ENCODE assay signal across 10 mouse cellular contexts in genomic region chr11:60306834-60307233, GRCm38 (mm10). TPM values are rescaled to one million over a fixed set of nuclear protein-coding genes. Genes with fewer than 3 reads are reported as not detected.
DNase-seq lines count a peak whose midpoint lies in the region; ATAC-seq lines count a peak whose summit lies in the region.
"Had no signal": no experiment of that assay in that cellular context is flagged by ENCODE, and none has a peak within 500 bp of the region (broad histone marks: within the 10 kb centered on the region; RNA-seq: fewer than 3 reads in every experiment).

No protein-coding gene starts in this region.

- no peak overlapping the region for H3K4me2 ChIP-seq in heart, embryonic 11.5 days
- H3K4me2 ChIP-seq: embryonic facial prominence, embryonic 13.5 days; liver, embryonic 15.5 days had no signal

- no peak for ATAC-seq in heart, embryonic 11.5 days (replicated peaks; ENCODE audit: insufficient number of reproducible peaks, low FRiP score, low TSS enrichment)
- peak; percentile 37 for ATAC-seq in inflammation-experienced regulatory T-cells, adult 6 months
- peak; percentile 69; the same call in 1 of the 2 replicates for ATAC-seq in megakaryocyte-erythroid progenitor cell, adult 5-6 weeks (replicated peaks; ENCODE audit: low FRiP score, low TSS enrichment, poor library complexity, severe bottlenecking)

- 53% methylated on average over 4 of the region's 4 CpGs for WGBS in heart, embryonic 11.5 days (ENCODE audit: insufficient replicate concordance)

- H3K36me3 ChIP-seq in heart, embryonic 11.5 days (ENCODE audit: control insufficient read depth, insufficient read depth, low read length), result no peaks in the 10 kb centered on the region
- H3K36me3 ChIP-seq: embryonic facial prominence, embryonic 13.5 days; liver, embryonic 15.5 days had no signal

- no peak overlapping the region for H3K9ac ChIP-seq in heart, embryonic 11.5 days (ENCODE audit: low read depth, low read length)
- H3K9ac ChIP-seq: embryonic facial prominence, embryonic 13.5 days; liver, embryonic 15.5 days had no signal

- H3K9me3 ChIP-seq in heart, embryonic 11.5 days (replicated peaks; ENCODE audit: control insufficient read depth, low read length), result no peaks in the 10 kb centered on the region; the same call in 1 of the 2 replicates
- H3K9me3 ChIP-seq: embryonic facial prominence, embryonic 13.5 days; liver, embryonic 15.5 days had no signal

- H3K4me1 ChIP-seq in heart, embryonic 11.5 days (ENCODE audit: control insufficient read depth, insufficient read depth, low read length), result peaks cover 34% of the 10 kb centered on the region

- H3K27ac ChIP-seq in heart, embryonic 11.5 days (ENCODE audit: low read depth, low read length), result no peak overlapping the region
- H3K27ac ChIP-seq: embryonic facial prominence, embryonic 13.5 days; liver, embryonic 15.5 days had no signal

- DNase-seq in heart, postnatal 36 days, result peak; percentile 34 to 63
- DNase-seq in CD4-positive helper T cell, adult 2 months (ENCODE audit: low read depth, low spot score), result peak; percentile 45
- peak; percentile 33 for DNase-seq in WW6 (ENCODE audit: low read depth, low spot score)
- peak; percentile 85 for DNase-seq in thymus, postnatal 4 days
- DNase-seq in ovary, adult 18-20 months (ENCODE audit: low spot score), result no peak

- intact Hi-C loops in heart, postnatal 36 days (cut with DNase I), result loop anchor here (5.0 kb wide), 2 partner anchors 35 to 105 kb away; no protein-coding TSS in a partner anchor

- H3K4me3 ChIP-seq in heart, embryonic 11.5 days (ENCODE audit: low read depth, low read length), result no peak overlapping the region
- H3K4me3 ChIP-seq: embryonic facial prominence, embryonic 13.5 days; liver, embryonic 15.5 days had no signal

- H3K27me3 ChIP-seq in heart, embryonic 11.5 days (ENCODE audit: control insufficient read depth, insufficient read depth, low read length), result no peaks in the 10 kb centered on the region
- H3K27me3 ChIP-seq: embryonic facial prominence, embryonic 13.5 days; liver, embryonic 15.5 days had no signal

RNA-seq across cellular contexts. Expression of gene Tom1l2, which starts 45.9 kb away (rescaled TPM):
- total RNA-seq in heart, postnatal 36 days (2021), result 100 to 1,000 TPM; 101 to 113 TPM
- polyA plus RNA-seq in heart, embryonic 11.5 days (2014; fragmentation: Nextera tagmentation; extraction: Ambion mirVana), result 14.7 and 16.0 TPM in 2 replicates
- polyA plus RNA-seq in inflammation-experienced regulatory T-cells, adult 6 months (2017; shearing (Covaris generic)), result 10 to 100 TPM in 2 of 3 experiments, 1 to 10 TPM in 1; 8.9 to 34.5 (median 24.4) TPM
- total RNA-seq in megakaryocyte-erythroid progenitor cell, adult 5-6 weeks (2014; fragmentation: Nextera tagmentation), result 15.9 and 19.0 TPM in 2 replicates
- 3.9 and 5.3 TPM in 2 replicates for total RNA-seq in megakaryocyte-erythroid progenitor cell, adult 5-6 weeks (2017)

RNA-seq across cellular contexts. Expression of gene Drc3, which starts 46.3 kb away (rescaled TPM):
- 1 to 10 TPM; 2.4 to 2.5 TPM for total RNA-seq in heart, postnatal 36 days (2021)
- polyA plus RNA-seq in heart, embryonic 11.5 days (2014; fragmentation: Nextera tagmentation; extraction: Ambion mirVana), result 1.9 TPM in 2 replicates
- under 1 TPM; 0.25 to 0.87 (median 0.42) TPM for polyA plus RNA-seq in inflammation-experienced regulatory T-cells, adult 6 months (2017; shearing (Covaris generic))
- 0.68 TPM in 1 of 2 replicates, not detected in the other for total RNA-seq in megakaryocyte-erythroid progenitor cell, adult 5-6 weeks (2014; fragmentation: Nextera tagmentation)
- 0.19 and 0.66 TPM in 2 replicates for total RNA-seq in megakaryocyte-erythroid progenitor cell, adult 5-6 weeks (2017)

Comparison
In these comparisons a context has a peak if more than half of its experiments do, and no peak if none do; other contexts are left out.
1. RNA of gene Tom1l2, which starts 45.9 kb away (total RNA-seq): 101 to 113 TPM in heart, postnatal 36 days; 3.9 to 19.0 TPM in megakaryocyte-erythroid progenitor cell, adult 5-6 weeks; every median in the first group is over 4 times any median in the second.